Mouse (Mus musculus): ENCODE data around the gene Cpox. TPM values are rescaled to one million over a fixed set of nuclear protein-coding genes. Genes with fewer than 3 reads are reported as not detected.
"Not testable (repeated sequence)": the region's sequence is repeated elsewhere in the genome, so short reads cannot be mapped to it uniquely, and the experiment has no call there.

Gene Cpox
- 10 to 100 TPM; 17.5 to 18.0 TPM for total RNA-seq (2021)

DNA sequence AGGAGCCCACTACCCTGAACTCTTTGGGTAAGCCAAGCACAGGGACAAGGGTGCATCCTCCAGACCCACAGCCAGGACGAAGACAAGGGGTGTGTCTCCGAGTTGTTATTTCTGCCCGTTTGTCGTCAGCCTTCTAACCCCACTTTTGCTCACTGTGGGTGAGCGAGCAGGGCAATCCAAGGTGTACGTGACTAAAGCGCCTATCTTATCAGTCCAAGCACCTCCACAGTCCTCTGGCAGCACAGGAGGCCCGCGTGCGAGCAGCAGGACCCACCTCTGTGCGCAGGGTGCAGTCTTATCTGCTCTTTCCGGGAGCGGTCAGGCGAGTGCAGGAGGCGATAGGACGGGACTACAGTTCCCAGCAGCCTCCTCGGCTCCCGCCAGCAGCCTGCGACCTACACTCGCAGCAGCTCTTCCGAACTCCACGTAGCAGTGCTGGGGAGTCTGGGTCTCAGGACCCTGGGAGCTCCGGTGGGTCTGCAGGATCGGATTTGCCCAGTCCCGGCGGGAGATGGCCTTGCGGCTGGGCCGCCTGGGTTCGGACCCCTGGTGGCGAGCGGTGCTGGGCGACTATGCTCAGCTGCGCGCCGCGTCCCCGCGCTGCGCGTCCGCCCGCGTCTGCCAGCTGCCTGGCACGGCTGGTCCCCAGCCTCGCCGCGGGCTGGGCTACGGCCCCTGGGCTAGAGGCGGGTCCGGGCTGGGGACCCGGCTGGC is at the start of gene Cpox:
Gene Cpox, plus strand, starts transcription at position 376 of the 714 bp plus-strand sequence.
- DNase-seq = peak; percentile 76

DNA sequence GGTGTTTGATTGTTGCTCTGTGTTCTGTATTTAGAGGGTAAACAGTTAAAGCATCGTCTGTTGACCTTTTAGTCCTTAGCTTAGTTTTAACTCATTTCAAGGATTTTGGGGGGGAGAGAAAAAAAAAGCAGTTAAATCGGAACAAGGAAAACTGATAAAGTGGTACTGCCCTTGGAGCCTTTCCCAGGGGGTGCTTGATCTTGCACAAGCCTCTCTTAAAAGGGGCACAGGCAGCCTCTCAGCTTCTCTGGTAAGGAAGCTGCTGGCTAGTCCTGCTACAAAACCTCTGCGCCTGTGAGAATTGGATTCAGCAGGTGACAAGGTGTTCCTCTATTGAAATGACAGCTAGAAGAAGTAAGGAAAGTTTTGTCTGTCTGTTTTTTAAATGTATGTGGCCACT is 47.7 kb upstream of the Cpox start:
- no peak for DNase-seq

DNA sequence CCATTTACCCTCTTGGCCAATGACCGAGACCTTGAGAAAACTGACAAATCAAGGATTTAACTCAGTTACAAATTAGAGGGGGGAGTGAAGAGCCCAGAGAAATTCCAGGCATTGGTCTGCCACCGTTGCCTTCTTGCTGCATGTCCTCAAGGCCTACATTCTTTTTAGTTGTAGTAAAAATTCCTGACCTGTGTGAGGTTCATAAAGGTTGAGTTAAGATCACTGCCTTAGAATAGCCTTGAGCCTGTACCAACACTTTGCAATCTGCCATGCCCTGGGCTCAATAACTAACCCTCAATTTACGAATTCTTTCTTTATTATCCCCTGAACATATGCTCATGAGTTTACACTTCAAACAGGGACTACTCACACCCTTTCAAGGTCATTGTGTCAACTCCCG is 47.0 kb upstream of the Cpox start:
- DNase-seq = no peak

DNA sequence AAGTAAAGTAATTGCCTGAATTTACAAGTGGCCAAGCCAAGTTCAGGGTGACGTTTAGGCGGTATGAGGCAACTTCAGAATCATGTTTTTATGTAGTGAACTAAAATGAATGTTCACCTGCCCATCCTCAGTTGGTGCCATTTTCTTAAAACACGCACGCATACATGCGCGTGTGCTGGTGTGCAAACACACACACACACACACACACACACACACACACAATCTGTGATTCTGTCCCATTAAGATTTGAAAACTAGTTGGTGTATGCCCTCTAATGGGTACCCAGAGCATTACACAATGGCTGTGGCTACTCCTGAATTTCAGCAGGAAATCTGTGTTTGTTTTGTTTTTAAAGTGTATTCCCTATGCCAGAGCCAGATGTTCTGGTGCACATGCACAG is 46.1 kb upstream of the Cpox start:
- peak; percentile 48 for DNase-seq

DNA sequence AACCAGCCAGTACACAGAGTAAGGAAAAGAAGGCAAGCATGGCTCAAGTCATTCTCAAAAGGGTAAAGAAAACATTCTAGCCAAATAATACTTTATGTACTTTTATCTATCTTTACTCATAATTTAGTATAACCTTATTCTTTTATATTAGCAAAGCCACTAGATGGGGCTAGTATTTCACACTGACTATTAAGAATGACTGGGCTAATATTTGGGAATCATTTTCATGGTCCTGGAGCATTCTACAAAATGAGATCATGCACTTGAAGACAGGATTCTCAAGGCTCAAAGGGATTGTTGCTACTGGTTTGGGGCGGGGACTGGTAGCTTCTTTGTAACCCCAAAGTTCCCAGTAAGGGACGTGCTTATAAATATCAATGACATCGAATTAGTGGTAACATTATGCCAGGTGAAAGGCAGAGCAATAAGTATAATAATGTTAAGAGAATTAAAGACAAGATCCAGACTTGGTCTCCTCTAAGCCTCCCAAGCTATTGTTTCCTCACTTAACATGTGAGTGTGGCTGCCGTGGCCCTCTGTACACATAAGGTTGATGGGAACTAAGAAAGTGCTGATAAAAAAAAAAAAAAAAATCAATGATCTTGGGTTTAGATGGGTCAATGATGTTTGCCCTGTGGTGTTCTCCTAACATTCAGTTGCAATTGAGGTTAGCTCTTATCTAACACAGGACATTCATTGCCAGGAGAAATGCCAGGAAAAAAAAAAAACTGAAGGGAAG is 42.3 kb upstream of the Cpox start:
- DNase-seq = no peak

DNA sequence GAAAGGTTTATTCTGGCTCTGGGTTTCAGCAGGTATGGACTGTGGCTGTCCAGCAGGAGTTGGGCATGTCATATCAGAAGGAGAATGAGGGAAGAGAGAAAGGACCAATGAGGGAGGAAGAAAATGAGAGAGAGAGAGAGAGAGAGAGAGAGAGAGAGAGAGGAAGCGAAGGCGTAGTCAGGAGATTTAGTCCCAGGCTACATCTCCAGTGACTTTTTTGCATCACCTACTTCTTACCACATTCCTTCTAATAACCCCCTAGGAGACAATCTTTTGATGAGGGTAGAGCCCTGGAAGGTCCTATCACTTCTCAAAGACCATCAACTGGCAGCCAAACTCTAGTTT is 41.8 kb upstream of the Cpox start:
- DNase-seq = no peak

DNA sequence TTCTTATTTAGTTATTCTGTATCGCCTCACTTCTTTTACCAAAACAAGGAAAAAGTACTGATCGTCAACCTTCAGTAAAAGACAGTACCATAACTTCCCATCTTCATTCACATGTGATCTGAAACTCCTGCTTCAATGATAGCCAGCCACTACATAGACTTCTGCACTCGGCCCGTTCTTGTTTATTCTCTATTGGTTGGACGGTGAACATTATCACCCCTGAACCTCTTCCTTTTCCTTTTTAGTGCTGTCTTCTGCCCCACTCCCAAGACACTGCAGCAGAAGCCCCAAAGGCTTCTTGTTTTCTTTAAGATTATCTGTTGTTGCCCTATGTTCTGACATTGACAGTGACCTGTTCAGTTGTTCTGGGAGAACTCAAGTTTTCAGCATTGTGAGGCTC is 41.1 kb upstream of the Cpox start:
- DNase-seq = no peak

DNA sequence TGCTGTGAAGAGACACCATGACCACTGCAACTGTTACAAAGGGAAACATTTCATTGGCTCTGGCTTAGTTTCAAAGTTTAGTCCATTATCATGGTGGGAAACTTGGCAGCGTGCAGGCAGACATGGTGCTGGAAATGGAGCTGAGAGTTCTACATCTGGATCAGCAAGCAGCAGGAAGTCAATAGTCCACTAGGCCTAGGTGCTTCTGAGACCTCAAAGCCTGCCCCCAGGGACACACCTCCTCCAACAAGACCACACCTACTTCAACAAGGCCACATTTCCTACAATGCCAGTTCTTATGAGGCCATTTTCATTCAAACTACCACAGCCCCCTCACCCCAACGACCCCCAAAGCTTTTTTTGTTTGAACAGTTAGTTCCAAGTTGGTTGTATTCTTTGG is 40.4 kb upstream of the Cpox start:
- no peak for DNase-seq

DNA sequence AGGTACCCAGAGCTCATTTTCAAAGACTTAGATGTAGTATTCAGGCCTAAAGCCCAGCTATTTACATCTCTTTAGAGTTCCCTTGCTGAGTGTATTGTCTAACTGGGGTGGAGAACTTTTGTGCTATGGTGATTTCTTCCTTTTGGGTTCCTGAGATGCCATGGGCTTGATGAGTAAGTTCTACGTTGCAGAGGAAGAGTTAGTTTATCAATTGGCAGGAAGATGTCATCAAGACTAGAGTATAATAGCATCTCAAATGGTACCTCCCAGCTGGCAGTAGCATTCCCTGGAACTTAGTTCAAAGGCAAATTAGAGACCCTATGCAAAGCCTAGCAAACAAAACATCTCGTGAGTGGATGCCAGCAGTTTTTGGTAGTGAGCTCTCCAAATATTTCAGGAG is 34.2 kb upstream of the Cpox start:
- DNase-seq = no peak

DNA sequence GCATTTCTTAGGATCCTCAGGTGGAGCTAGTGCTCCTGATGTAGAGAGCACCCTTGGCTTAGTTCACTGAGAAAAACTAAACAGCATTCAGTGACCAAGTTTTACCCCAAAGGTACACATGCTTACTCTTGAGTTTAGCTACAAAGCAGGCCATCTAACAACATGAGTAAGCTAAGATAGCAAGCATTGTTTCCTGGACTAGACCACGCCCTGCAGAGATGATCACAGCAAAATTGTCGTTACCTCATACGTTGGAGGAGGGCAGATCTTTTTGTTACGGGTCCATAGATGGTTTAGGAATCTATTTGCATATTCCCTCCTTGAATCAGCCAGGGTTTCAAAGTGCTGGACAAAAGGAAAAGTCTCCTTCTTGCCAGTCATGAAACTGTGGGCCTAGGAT is 32.6 kb upstream of the Cpox start:
- no peak for DNase-seq

DNA sequence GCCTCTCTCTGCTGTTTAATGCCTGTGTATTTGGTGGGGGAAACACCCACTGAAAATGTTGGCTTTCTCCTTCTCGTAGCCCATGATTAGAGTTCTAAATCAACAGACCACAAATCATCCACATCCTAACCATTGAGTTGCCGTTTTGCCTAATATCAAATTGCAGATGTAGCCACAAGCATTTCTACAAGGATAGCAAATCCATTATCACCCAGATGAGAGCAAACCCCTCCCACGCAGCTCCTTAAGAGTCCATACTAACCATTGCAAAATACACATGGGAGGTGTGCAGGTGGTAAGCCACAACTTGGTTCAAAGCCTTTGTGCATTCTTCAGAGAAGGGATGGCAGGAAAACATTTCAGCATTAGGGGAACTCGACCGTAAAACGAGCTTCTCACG is 32.1 kb upstream of the Cpox start:
- DNase-seq = no peak

DNA sequence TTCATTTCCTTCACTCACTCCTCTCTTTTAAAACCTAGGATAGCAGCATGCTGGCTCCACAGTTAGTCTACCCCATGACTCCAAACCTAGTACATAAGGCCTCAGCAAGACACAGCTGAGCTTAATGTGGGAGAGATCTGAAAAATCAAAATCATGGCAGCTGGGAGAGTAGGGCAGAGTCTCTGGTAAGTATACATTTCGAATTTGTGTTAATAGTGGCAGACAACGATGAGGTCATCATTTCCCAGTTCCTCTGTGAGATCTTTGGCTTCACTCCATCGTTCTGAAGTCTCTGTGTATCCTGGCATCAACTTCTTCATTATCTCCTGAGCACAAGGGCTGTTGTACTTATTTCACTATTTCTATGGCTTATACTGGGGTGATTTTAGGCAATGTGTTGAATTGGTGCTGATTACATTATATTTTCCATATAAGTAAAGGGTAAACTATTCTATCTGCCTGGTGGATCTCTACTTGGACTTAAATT is 31.4 kb upstream of the Cpox start, which contains the start of gene E330017A01Rik:
Gene E330017A01Rik, minus strand, starts transcription at position 51 of the 487 bp plus-strand sequence.
- no peak for DNase-seq

DNA sequence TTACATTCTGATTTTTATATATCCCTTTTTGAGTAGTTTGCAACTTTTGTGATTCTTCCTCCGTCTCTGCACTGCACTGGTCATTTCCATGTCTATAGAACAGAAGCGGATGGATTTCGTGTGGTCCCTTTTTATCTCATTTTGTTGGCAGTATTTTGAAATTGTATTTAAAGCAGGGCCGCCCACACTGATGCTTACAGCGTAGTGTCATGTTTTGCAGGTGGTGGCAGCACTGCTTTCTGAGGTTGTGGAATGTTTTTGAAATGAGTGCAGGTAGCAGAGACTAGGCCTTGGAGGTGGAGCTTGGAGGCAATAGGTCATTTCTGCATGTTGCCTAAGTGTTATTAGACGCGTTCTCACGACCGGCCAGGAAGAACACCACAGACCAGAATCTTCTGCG is 20.1 kb upstream of the Cpox start:
- DNase-seq = no peak

DNA sequence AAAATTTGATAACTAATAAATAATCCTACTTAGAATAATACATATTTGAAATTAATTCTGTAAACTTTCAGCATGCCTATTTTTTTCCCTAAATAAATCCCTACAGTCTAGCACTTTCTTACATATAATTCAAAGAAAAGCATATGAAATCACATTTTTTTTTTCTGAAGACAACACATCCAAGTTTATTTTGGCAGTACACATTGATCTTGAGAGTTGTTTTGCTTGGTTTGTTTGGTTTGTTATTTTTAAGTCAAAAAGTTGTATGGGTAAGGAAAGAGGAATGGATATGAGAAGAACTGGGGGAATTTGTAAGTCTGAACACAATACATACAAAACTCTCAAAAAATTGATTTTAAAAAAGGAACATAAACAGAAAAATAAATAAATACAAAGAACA is 14.3 kb upstream of the Cpox start:
- no peak for DNase-seq

DNA sequence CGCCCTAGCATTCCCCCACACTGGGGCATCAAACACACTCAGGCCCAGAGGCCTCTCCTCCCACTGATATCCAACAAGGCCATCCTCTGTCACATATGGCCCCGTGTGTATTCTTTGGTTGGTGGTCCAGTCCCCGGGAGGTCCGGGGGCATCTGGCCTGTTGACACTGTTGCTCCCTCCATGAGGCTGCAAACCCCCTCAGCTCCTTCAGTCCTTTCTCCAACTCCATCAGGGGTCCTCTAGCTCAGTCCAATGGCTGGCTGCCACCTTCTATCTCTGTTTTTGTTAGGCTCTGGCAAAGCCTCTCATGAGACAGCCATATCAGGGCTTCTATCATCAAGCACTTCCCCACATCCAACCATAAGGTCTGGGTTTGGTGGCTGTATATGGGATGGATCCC is 13.6 kb upstream of the Cpox start:
- no peak for DNase-seq

DNA sequence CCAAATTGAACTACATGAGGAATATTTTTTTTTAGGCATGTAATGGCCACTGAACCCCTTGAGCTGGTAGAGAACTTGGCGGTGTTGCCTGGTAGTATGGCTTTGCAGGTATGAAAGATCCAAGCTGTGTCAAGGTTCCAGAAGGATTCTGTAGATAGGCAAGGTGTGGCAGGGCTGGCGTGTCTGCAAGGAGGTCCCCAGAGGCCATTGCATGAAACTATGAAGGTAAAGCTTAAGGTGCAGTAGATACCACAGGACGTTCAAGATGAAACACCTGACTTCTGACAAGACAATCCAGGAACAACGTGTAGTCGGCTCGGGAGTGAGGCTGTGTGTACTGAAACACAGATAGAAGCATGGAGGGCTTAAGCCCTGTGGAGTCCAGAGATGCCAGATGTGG is 11.4 kb upstream of the Cpox start:
- no peak for DNase-seq

DNA sequence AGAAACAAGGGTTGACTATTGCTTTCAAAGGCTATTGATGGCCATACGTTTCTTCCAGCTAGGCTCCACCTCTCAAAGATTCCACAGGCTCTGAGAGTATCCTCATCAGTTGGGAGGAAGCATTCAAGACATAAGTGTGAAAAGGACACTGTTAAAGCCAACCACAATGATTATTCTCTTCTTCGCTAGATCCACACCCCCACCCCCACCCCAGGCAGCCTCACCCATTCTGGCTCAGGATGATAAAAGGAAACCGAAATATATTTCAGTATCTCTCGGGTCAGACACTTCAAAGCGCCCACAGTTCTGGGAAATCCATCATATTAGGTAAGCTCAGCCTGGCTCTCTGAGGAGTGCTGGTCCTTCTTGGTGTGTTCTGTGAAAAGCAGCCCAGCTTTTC is 8.3 kb upstream of the Cpox start:
- DNase-seq = no peak

DNA sequence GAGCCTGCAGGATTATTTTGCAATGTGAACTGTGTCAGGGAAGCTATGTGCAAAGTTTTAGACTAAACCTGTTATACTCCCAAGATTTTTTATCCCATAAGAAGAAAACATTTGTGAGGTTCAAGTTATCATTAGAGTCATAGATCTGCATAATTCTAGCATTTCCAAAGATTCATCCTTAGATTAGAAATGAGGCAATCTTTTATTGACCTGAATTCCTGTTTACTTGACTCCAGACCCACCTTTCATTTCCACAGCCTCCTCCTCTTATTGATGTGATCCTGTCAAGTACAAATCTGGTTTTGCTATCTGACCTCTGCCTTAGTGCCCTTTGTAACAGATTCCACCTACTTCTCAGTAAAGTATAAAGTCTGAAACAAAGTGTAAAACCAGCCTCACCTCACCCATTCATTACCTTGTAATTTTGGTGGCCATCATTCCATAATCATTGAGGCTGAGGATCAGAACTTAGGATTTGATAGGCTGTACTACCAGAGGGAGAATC is 7.8 kb upstream of the Cpox start:
- no peak for DNase-seq

DNA sequence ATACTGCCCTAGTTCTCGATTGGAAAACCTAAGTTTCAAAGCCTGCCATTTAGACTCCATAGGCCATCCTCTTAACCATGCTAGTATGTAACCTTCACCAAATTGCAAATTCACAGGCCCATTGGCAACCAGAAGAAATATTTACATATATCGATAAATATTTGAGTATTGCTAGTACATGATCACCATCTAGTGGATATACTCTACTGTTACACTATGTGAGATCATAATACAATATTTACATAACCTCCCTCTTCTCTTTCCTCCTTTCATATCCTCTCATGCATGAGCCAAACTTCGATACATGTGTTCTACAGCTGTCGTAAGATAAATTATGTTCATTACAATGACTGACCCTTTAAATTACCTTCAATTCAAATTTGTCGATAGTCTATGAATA is 7.1 kb upstream of the Cpox start:
- DNase-seq = no peak

DNA sequence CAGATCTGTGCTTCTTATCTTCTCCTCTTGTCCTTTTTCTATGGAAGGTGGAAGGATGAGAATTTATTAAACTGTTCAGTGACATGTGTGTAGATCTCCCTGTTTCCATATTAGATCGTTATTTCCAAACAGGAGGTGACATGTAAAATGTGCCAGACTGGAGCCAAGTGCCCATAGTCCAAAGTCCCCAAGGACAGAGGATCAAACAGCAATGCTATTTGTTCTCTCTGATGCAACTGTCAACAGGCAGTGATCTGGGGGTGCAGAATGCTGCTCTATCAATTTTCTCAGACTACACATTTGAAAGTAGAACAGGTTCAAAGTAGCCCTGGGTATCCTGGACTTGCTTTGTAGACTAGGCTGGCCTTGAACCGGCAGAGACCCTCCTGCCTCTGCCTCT is 6.3 kb upstream of the Cpox start:
- DNase-seq = no peak

DNA sequence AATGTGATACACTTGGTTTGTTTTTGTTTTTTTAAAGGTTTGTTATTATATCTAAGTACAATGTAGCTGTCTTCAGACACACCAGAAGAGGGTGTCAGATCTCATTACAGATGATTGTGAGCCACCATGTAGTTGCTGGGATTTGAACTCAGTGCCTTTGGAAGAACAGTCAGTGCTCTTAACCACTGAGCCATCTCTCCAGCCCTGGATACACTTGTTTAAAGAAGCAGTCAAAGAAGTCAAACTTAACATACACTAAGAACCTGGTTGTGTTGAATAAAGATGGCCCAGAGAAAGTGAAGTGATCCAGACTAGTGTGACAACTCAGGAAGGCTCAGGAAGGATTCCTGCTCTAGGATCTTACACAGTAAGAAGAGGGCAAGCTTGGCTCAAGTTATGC is 5.0 kb upstream of the Cpox start:
- not testable (repeated sequence) for DNase-seq

DNA sequence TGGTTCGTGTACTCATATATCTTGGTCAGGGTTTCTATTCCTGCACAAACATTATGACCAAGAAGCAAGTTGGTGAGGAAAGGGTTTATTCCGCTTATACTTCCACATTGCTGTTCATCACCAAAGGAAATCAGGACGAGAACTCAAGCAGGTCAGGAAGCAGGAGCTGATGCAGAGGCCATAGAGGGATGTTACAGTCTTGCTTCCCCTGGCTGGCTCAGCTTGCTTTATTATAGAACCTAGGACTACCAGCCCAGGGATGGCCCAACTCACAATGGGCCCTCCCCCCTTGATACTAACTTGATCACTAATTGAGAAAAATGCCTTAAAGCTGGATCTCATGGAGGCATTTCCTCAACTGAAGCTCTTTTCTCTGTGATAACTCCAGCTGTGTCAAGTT is 3.4 kb upstream of the Cpox start:
- DNase-seq = not testable (repeated sequence)

DNA sequence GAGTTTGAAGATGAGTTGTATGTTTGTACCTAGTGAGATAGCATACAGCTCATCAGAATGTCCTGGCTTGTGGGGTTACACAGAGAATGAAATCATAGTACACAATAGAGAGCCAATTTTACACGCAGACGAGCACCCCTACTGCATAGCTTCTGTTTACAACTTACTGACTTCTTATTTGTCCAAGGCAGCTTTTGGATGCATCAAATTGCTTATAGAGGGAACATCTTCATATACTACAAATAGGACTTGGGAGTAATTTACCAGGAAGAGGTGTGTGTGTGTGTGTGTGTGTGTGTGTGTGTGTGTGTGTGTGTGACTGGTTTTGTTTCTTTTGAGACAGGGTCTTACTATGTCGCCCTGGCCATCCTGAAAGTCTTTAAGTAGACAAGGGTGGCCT is 1.5 kb upstream of the Cpox start:
- no peak for DNase-seq

DNA sequence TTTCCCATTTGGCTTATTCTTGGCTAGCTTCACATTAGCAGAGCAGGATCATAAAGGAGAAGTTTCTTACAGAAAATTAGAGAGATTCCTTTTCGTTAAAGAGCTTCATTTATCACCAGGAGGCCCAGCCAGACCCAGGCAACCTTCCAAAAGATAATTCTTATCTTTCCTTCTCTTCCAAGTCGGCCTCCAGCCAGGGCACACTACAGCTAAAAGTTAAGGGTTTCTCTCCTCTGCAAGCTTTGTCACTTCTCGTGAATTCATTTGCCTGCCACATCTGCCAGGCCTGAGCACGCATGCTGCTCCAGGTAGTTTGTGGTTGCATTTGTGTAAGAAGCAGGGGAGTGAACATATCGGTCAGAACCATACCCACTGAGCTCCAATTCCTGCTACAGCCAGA is 828 bp upstream of the Cpox start:
- peak; percentile 22 for DNase-seq

Measured in heart, postnatal 4 days (tissue).